Mouse (Mus musculus): ENCODE results near the gene Tnik.

DNA sequence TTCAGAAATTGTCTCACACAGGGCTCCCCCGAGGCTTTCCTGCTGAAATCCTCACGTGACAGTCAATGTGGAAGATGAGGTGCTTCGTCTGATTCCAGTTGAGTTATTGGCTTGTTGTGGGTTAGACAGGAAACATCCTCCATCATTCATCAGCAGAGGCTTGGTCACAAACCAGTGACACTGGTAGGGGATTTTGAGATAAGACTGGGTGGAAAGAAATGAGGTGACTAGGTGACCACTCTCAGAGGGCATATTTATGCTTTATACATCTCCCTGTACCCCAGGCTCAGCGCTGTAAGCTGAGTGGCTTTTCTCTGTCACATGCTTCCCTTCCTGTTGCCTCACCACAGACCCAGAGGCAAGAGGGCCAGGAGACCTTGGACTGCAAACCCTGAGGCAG, 184.9 kb downstream of the Tnik start:
- TF ChIP-seq CTCF (IDR thresholded peaks at IDR 0.05; ENCODE audit: control insufficient read depth, insufficient read depth, insufficient read length) (no peak), MYOG (IDR thresholded peaks at IDR 0.05; ENCODE audit: control insufficient read depth, extremely low read depth, insufficient read length) (no peak)

All from C2C12 (cell line).